Mouse (Mus musculus) lung, adult 2 months (tissue): ENCODE data around the gene Ifitm5.

ENCODE experiments used
- CTCF ChIP-seq: fragments of 200-500 bp; IDR thresholded peaks from 2 replicates; pipeline ENCODE4 v1.5.1; 2011; ENCODE audit warnings: mild to moderate bottlenecking, low read length, control low read depth; ENCODE audit not compliant: insufficient read depth
- POLR2A ChIP-seq: fragments of 200-500 bp; IDR thresholded peaks from 2 replicates; pipeline ENCODE4 v1.6.1; 2011; ENCODE audit warnings: low read depth, mild to moderate bottlenecking, control low read depth, low read length, borderline replicate concordance; ENCODE audit errors: extremely low read depth

GRCm38 (mm10) chr7:140966921-140967320 lies 16.8 kb upstream of the Ifitm5 start, which contains the start of gene Ifitm1:
- TF ChIP-seq POLR2A (no peak), CTCF (no peak)
